In genomic region chr5:150478612-150479011, GRCm38 (mm10) we compare ENCODE assay signal across 28 mouse cellular contexts. TPM values are rescaled to one million over a fixed set of nuclear protein-coding genes. Genes with fewer than 3 reads are reported as not detected.
DNase-seq lines count a peak whose midpoint lies in the region; ATAC-seq and TF ChIP-seq lines count a peak whose summit lies in the region.
"Had no signal": no experiment of that assay in that cellular context is flagged by ENCODE, and none has a peak within 500 bp of the region (broad histone marks: within the 10 kb centered on the region; RNA-seq: fewer than 3 reads in every experiment).

No protein-coding gene starts in this region.

- no peaks in the 10 kb centered on the region for H3K9me3 ChIP-seq in liver, postnatal 0 days (ENCODE audit: low read length)
- H3K9me3 ChIP-seq in liver, embryonic 12.5 days (replicated peaks): no peaks in the 10 kb centered on the region
- H3K9me3 ChIP-seq in heart, embryonic 11.5 days (replicated peaks; ENCODE audit: control insufficient read depth, low read length): no peaks in the 10 kb centered on the region
- H3K9me3 ChIP-seq: embryonic facial prominence, embryonic 15.5 days; limb, embryonic 12.5 days; midbrain, embryonic 10.5 days had no signal

- H3K4me1 ChIP-seq in liver, postnatal 0 days (ENCODE audit: insufficient read depth): no peaks in the 10 kb centered on the region
- no peaks in the 10 kb centered on the region for H3K4me1 ChIP-seq in liver, embryonic 12.5 days
- H3K4me1 ChIP-seq in heart, embryonic 11.5 days (ENCODE audit: control insufficient read depth, insufficient read depth, low read length): no peaks in the 10 kb centered on the region
- H3K4me1 ChIP-seq: embryonic facial prominence, embryonic 15.5 days; limb, embryonic 12.5 days; midbrain, embryonic 10.5 days had no signal

- 41% methylated on average over 4 of the region's 4 CpGs for WGBS in liver, postnatal 0 days (ENCODE audit: insufficient replicate concordance)
- WGBS in liver, embryonic 12.5 days (ENCODE audit: insufficient replicate concordance): 38% methylated on average over 4 of the region's 4 CpGs
- 56% methylated on average over 4 of the region's 4 CpGs for WGBS in heart, embryonic 11.5 days (ENCODE audit: insufficient replicate concordance)

- ATAC-seq in liver, postnatal 0 days: peak; percentile 35; the same call in 1 of the 2 replicates
- no peak for ATAC-seq in liver, embryonic 12.5 days
- no peak; the same call in 1 of the 2 replicates for ATAC-seq in heart, embryonic 11.5 days (replicated peaks; ENCODE audit: insufficient number of reproducible peaks, low FRiP score, low TSS enrichment)
- ATAC-seq: forebrain, embryonic 16.5 days had no signal

- H3K9ac ChIP-seq in liver, postnatal 0 days (replicated peaks): no peak overlapping the region
- H3K9ac ChIP-seq in liver, embryonic 12.5 days: no peak overlapping the region
- H3K9ac ChIP-seq in heart, embryonic 11.5 days (ENCODE audit: low read depth, low read length): no peak overlapping the region
- H3K9ac ChIP-seq: embryonic facial prominence, embryonic 15.5 days; hindbrain, embryonic 14.5 days; limb, embryonic 12.5 days; liver, embryonic 14.5 days had no signal

- no peaks in the 10 kb centered on the region; the same call in 1 of the 2 replicates for H3K36me3 ChIP-seq in liver, postnatal 0 days (replicated peaks; ENCODE audit: insufficient read depth, low read length)
- H3K36me3 ChIP-seq in liver, embryonic 12.5 days: no peaks in the 10 kb centered on the region
- peaks cover 22% of the 10 kb centered on the region for H3K36me3 ChIP-seq in heart, embryonic 11.5 days (ENCODE audit: control insufficient read depth, insufficient read depth, low read length)
- H3K36me3 ChIP-seq: embryonic facial prominence, embryonic 15.5 days; limb, embryonic 12.5 days; midbrain, embryonic 10.5 days had no signal

- H3K27ac ChIP-seq in liver, postnatal 0 days (ENCODE audit: low read depth): no peak overlapping the region
- no peak overlapping the region for H3K27ac ChIP-seq in liver, embryonic 12.5 days
- peak overlapping the region; percentile 1; the same call in 1 of the 2 replicates for H3K27ac ChIP-seq in heart, embryonic 11.5 days (ENCODE audit: low read depth, low read length)
- H3K27ac ChIP-seq: embryonic facial prominence, embryonic 15.5 days; hindbrain, embryonic 14.5 days; limb, embryonic 12.5 days; liver, embryonic 14.5 days; midbrain, embryonic 10.5 days; stomach, postnatal 0 days had no signal

- intact Hi-C loops in left cerebral cortex, postnatal 14 days (cut with DNase I): no loop called here

- no peaks in the 10 kb centered on the region for H3K27me3 ChIP-seq in liver, postnatal 0 days (ENCODE audit: insufficient read depth, low read length)
- no peaks in the 10 kb centered on the region for H3K27me3 ChIP-seq in liver, embryonic 12.5 days (replicated peaks)
- H3K27me3 ChIP-seq in heart, embryonic 11.5 days (ENCODE audit: control insufficient read depth, insufficient read depth, low read length): no peaks in the 10 kb centered on the region
- H3K27me3 ChIP-seq: CH12.LX; embryonic facial prominence, embryonic 15.5 days; limb, embryonic 12.5 days had no signal

- no peak for TF ChIP-seq EP300 in liver, postnatal 0 days (IDR thresholded peaks at IDR 0.05; ENCODE audit: low read depth)

- peak; percentile 31 to 60 for DNase-seq in heart, adult 18-20 months
- no peak for DNase-seq in heart, postnatal 4 days
- no peak for DNase-seq in liver, postnatal 0 days
- peak; percentile 41 for DNase-seq in lung, postnatal 10 days
- no peak for DNase-seq in left cerebral cortex, postnatal 14 days (ENCODE audit: low spot score in 2 of 2)
- DNase-seq in retina, postnatal 1 day: no peak
- DNase-seq: adrenal gland, postnatal 25 days; cerebellum, adult 11-12 months; cerebellum, postnatal 25 days; kidney, adult 9 months had no signal

- no peak for TF ChIP-seq CTCF in liver, postnatal 0 days (IDR thresholded peaks at IDR 0.05; ENCODE audit: low read depth)

- H3K4me3 ChIP-seq in liver, postnatal 0 days (ENCODE audit: low read depth, low read length): no peak overlapping the region
- no peak overlapping the region for H3K4me3 ChIP-seq in liver, embryonic 12.5 days
- no peak overlapping the region for H3K4me3 ChIP-seq in heart, embryonic 11.5 days (ENCODE audit: low read depth, low read length)
- H3K4me3 ChIP-seq: embryonic facial prominence, embryonic 15.5 days; limb, embryonic 12.5 days; midbrain, embryonic 10.5 days had no signal

- H3K4me2 ChIP-seq in liver, postnatal 0 days (ENCODE audit: low read depth, low read length): no peak overlapping the region
- no peak overlapping the region for H3K4me2 ChIP-seq in liver, embryonic 12.5 days
- H3K4me2 ChIP-seq in heart, embryonic 11.5 days: no peak overlapping the region
- H3K4me2 ChIP-seq: embryonic facial prominence, embryonic 15.5 days; hindbrain, embryonic 14.5 days; limb, embryonic 12.5 days had no signal

RNA-seq across cellular contexts. Expression of gene Zar1l, which starts 39.4 kb away (rescaled TPM):
- not detected for total RNA-seq in heart, adult 18-20 months (2021)
- total RNA-seq in heart, postnatal 4 days (2021): not detected
- polyA plus RNA-seq in liver, postnatal 0 days (2015; fragmentation: Nextera tagmentation; extraction: Ambion mirVana): not detected in 2 replicates
- polyA plus RNA-seq in liver, embryonic 12.5 days (2016; fragmentation: Nextera tagmentation; extraction: Ambion mirVana): not detected in 2 replicates
- not detected in 2 replicates for polyA plus RNA-seq in heart, embryonic 11.5 days (2014; fragmentation: Nextera tagmentation; extraction: Ambion mirVana)
- under 1 TPM; 0.81 to 0.91 TPM for total RNA-seq in left cerebral cortex, postnatal 14 days (2021)
- total RNA-seq: adrenal gland, postnatal 25 days; CH12.LX; granulocyte monocyte progenitor cell, adult 5-6 weeks; layer of hippocampus, postnatal 14 days; MEL; midbrain, postnatal 0 days; neutrophil, adult 5-6 weeks had no signal
- polyA plus RNA-seq: embryonic facial prominence, embryonic 15.5 days; forebrain, embryonic 16.5 days; hindbrain, embryonic 14.5 days; intestine, embryonic 14.5 days; large intestine, adult 2 months; limb, embryonic 12.5 days; liver, embryonic 14.5 days; midbrain, embryonic 10.5 days; midbrain, postnatal 0 days; stomach, postnatal 0 days; thymus, postnatal 0 days had no signal

RNA-seq across cellular contexts. Expression of gene Brca2, which starts 43.8 kb away (rescaled TPM):
- 1 to 10 TPM; 1.4 to 1.8 TPM for total RNA-seq in heart, adult 18-20 months (2021)
- total RNA-seq in heart, postnatal 4 days (2021): 10 to 100 TPM; 19.6 to 22.8 TPM
- polyA plus RNA-seq in liver, postnatal 0 days (2015; fragmentation: Nextera tagmentation; extraction: Ambion mirVana): 11.8 and 12.6 TPM in 2 replicates
- polyA plus RNA-seq in liver, embryonic 12.5 days (2016; fragmentation: Nextera tagmentation; extraction: Ambion mirVana): 26.0 and 26.8 TPM in 2 replicates
- 20.9 and 21.6 TPM in 2 replicates for polyA plus RNA-seq in heart, embryonic 11.5 days (2014; fragmentation: Nextera tagmentation; extraction: Ambion mirVana)
- total RNA-seq in left cerebral cortex, postnatal 14 days (2021): 1 to 10 TPM; 6.8 to 7.3 TPM

Comparison
In these comparisons a context has a peak if more than half of its experiments do, and no peak if none do; other contexts are left out.
1. DNase-seq: peak in heart, adult 18-20 months (2 of 2) and lung, postnatal 10 days (single experiment); none in heart, postnatal 4 days (single experiment), liver, postnatal 0 days (single experiment), left cerebral cortex, postnatal 14 days (0 of 2) and retina, postnatal 1 day (single experiment).